ENCODE assay signal across 10 mouse cellular contexts in genomic region chr19:26711268-26711667, GRCm38 (mm10).
DNase-seq lines count a peak whose midpoint lies in the region; ATAC-seq lines count a peak whose summit lies in the region.
"Had no signal": no experiment of that assay in that cellular context is flagged by ENCODE, and none has a peak within 500 bp of the region (broad histone marks: within the 10 kb centered on the region; RNA-seq: fewer than 3 reads in every experiment).

No protein-coding gene starts in this region.

- no peaks in the 10 kb centered on the region for H3K27me3 ChIP-seq in liver, embryonic 11.5 days (replicated peaks; ENCODE audit: control insufficient read depth, insufficient read depth, low read length)
- H3K27me3 ChIP-seq: embryonic facial prominence, embryonic 13.5 days; liver, embryonic 13.5 days had no signal

- no peak overlapping the region for H3K27ac ChIP-seq in liver, embryonic 11.5 days (ENCODE audit: low read depth, low read length)
- H3K27ac ChIP-seq: embryonic facial prominence, embryonic 13.5 days; liver, embryonic 13.5 days had no signal

- H3K4me3 ChIP-seq in liver, embryonic 11.5 days (ENCODE audit: low read depth, low read length): no peak overlapping the region
- H3K4me3 ChIP-seq: embryonic facial prominence, embryonic 13.5 days; liver, embryonic 13.5 days had no signal

- no peaks in the 10 kb centered on the region for H3K9me3 ChIP-seq in liver, embryonic 11.5 days (ENCODE audit: control insufficient read depth, low read length)
- H3K9me3 ChIP-seq: embryonic facial prominence, embryonic 13.5 days; liver, embryonic 13.5 days had no signal

- H3K4me2 ChIP-seq in liver, embryonic 11.5 days: no peak overlapping the region
- H3K4me2 ChIP-seq: embryonic facial prominence, embryonic 13.5 days; liver, embryonic 13.5 days had no signal

- no peaks in the 10 kb centered on the region for H3K36me3 ChIP-seq in liver, embryonic 11.5 days (ENCODE audit: control insufficient read depth, insufficient read depth, low read length)
- H3K36me3 ChIP-seq: liver, embryonic 13.5 days had no signal

- 0 out of 2 replicates have a peak, but pooled peaks cover 3% of the 10 kb centered on the region for H3K4me1 ChIP-seq in liver, embryonic 11.5 days (replicated peaks; ENCODE audit: control insufficient read depth, insufficient read depth, low read length)

- ATAC-seq in liver, embryonic 11.5 days (replicated peaks; ENCODE audit: low FRiP score): no peak

- intact Hi-C loops in left cerebral cortex, postnatal 4 days (cut with DNase I): no loop called here

- 21% methylated on average over 2 of the region's 2 CpGs for WGBS in liver, embryonic 11.5 days

- H3K9ac ChIP-seq in liver, embryonic 11.5 days (ENCODE audit: low read depth, low read length): no peak overlapping the region
- H3K9ac ChIP-seq: embryonic facial prominence, embryonic 13.5 days; liver, embryonic 13.5 days had no signal

- DNase-seq in cerebellum, postnatal 14 days: peak; percentile 41 to 68
- no peak for DNase-seq in cerebellum, adult 8-10 months
- peak; percentile 34 to 50 for DNase-seq in layer of hippocampus, postnatal 10 days (ENCODE audit: low spot score in 2 of 2)
- DNase-seq in layer of hippocampus, adult 8-10 months (ENCODE audit: low spot score in 2 of 2): no peak
- DNase-seq in MEL-GATA-1-ER (ENCODE audit: extremely low read depth, low read depth): peak; percentile 17
- DNase-seq in mesoderm, embryonic 11.5 days (ENCODE audit: low read depth, low spot score): peak; percentile 50
- no peak for DNase-seq in left cerebral cortex, postnatal 4 days
- no peak for DNase-seq in liver, embryonic 11.5 days (ENCODE audit: low spot score)
- DNase-seq: liver, embryonic 13.5 days had no signal

Comparison
In these comparisons a context has a peak if more than half of its experiments do, and no peak if none do; other contexts are left out.
1. DNase-seq: peak in cerebellum, postnatal 14 days (2 of 2), layer of hippocampus, postnatal 10 days (2 of 2), MEL-GATA-1-ER (single experiment) and mesoderm, embryonic 11.5 days (single experiment); none in cerebellum, adult 8-10 months (single experiment), layer of hippocampus, adult 8-10 months (0 of 2), left cerebral cortex, postnatal 4 days (single experiment) and liver, embryonic 11.5 days (single experiment).